Mouse (Mus musculus) bone marrow macrophage, adult 2 months (primary cell): ENCODE data around the gene Vsig2. TPM values are rescaled to one million over a fixed set of nuclear protein-coding genes. Genes with fewer than 3 reads are reported as not detected.

Source experiments
- H3K27ac ChIP-seq: 2 replicates; pipeline ENCODE4 v1.5.1; 2012; ENCODE audit warnings: low read depth, low read length; ENCODE audit not compliant: insufficient read depth
- H3K4me1 ChIP-seq: 2 replicates; pipeline ENCODE4 v1.6.1; 2012; ENCODE audit warnings: low read length; ENCODE audit not compliant: control insufficient read depth, insufficient read depth
- H3K4me3 ChIP-seq: 2 replicates; pipeline ENCODE4 v1.5.1; 2012; ENCODE audit warnings: mild to moderate bottlenecking, low read length, moderate library complexity; ENCODE audit not compliant: insufficient read depth
- CTCF ChIP-seq: IDR thresholded peaks from 2 replicates; pipeline ENCODE4 v1.5.1; 2012; ENCODE audit warnings: low read depth, mild to moderate bottlenecking, low read length, moderate library complexity
- POLR2A ChIP-seq: IDR thresholded peaks from 2 replicates; pipeline ENCODE4 v1.6.1; 2012; ENCODE audit warnings: mild to moderate bottlenecking, low read depth, low read length, borderline replicate concordance
- polyA plus RNA-seq: library from polyadenylated mRNA; stranded (reverse); fragments of >200 nt; gene quantifications from 2 replicates; pipeline ENCODE4 v1.2.4, GENCODE M21; 2012; ENCODE audit not compliant: missing spikeins, insufficient read depth, insufficient read length

Vsig2 gene
- polyA plus RNA-seq, 1 experiment: not detected

GRCm38 (mm10) chr9:37545847-37546452, 6.9 kb downstream of the Vsig2 start:
- no peak for TF ChIP-seq CTCF
- no peak for TF ChIP-seq POLR2A
- H3K4me1 ChIP-seq: 0 out of 2 replicates have a peak, but pooled peaks cover 3% of the 10 kb centered on the region

DNA sequence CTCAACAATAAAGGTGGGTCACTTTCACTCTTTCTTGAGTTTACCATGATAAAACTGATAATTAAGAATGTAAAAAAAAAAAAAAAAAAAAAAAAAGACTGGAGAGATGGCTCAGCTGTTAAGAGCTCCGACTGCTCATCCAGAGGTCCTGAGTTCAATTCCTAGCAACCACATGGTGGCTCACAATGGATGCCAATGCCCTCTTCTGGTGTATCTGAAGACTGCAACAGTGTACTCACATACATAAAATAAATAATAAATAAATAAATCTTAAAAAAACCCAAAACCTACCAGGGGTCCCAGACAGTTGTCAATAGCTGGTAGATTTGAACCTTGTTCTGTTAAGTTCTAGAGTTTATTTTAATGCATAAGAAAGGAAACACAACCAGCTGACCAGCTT, 7.8 kb downstream of the Vsig2 start:
- no peak overlapping the region for H3K4me3 ChIP-seq
- TF ChIP-seq POLR2A: no peak
- no peak for TF ChIP-seq CTCF
- H3K27ac ChIP-seq: no peak overlapping the region
- H3K4me1 ChIP-seq: 0 out of 2 replicates have a peak, but pooled peaks cover 1% of the 10 kb centered on the region

More at GRCm38 (mm10) chr9:37545847-37546452, 6.9 kb downstream of the Vsig2 start:
- Histone ChIP-seq H3K4me3 (no peak overlapping the region), H3K27ac (no peak overlapping the region)

- H3K27ac ChIP-seq: no peak overlapping the region
- H3K4me3 ChIP-seq: no peak overlapping the region
- TF ChIP-seq POLR2A (no peak), CTCF (no peak)
- H3K4me1 ChIP-seq: 0 out of 2 replicates have a peak, but pooled peaks cover 2% of the 10 kb centered on the region
These were observed 11.4 kb downstream of the Vsig2 start for GRCm38 (mm10) chr9:37550435-37550834.

DNA sequence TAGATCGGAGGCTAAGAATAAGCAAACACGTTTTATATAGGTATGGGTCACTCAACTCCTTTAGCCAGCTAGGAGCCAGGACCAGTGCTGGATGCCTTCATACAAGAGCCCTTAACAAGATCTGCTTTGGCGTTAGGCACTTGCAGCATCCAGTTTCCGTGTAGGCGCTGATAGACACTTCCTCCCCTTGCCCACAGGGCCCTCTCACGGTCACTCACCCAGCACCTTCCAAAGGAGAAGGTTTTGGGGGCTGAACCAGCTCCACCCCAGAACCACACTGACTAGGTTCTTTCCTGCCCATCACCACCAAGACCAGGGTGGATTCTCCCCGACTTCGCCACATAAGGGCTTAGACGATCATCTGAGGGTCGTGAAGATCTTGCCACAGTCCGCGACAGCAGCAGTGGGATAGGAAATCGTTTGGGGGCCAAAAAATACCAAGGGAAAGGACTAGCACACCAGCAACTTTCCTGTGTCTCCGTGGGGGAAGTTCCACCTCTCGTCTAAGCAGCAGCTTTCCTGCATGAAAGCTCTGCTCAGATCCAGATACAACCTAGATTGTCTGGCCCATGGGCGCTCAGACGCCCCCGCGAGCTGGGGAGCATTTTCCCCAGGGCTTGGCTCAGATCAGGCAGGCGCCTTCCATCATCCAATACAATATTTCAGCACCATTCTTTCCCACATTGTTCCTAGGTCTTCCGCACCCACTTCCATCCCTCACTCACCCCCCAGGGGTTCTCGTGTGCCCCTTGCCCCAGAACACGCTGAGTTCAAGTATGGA, 12.9 kb downstream of the Vsig2 start:
- TF ChIP-seq CTCF: no peak
- peak overlapping the region; percentile 34 for H3K4me3 ChIP-seq
- no peak overlapping the region for H3K27ac ChIP-seq
- 0 out of 2 replicates have a peak, but pooled peaks cover 2% of the 10 kb centered on the region for H3K4me1 ChIP-seq

DNA sequence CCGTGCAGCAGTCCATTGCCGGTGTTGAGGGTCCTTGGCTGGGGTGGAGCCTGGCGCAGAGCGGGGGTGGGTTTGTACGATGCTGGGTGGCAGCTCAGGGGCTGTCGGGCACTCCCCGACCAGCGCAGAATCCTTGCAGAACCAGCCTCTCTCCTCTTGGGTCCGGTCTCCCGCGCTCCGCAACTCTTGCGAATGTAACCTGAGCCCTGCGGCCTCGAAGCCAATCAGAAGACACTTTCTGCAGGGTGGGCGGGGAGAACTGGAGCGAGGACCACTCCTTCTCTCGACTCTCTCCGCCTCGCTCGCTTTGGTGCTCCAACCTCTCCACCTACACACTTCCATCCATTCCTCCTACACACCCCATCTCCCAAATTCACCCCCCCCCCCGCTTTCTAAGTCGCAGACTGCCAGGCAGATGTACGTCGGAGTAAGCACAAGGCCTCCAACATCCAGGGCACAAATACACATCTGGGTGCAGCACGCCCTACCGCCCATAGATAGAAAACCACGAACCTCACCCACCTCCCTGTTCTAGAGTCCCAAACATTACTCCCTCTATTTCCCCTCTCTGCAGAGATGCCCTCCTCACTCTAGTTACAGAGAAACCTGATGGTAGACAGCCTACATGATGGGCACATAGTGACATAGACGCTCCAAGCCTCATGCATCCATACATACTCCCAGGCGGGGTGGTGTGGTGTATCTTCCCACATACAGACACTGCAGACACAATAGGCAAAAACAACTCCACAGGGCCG, 13.7 kb downstream of the Vsig2 start, which contains the start of gene Nrgn:
Gene Nrgn, minus strand, starts transcription at position 369 of the 758 bp plus-strand sequence.
- Histone ChIP-seq H3K27ac (no peak within 1 kb of the TSS), H3K4me3 (peak within 1 kb of the TSS; percentile 34), H3K4me1 (0 out of 2 replicates have a peak, but pooled peaks cover 2% of the 10 kb centered on the region)
- no peak for TF ChIP-seq POLR2A
- TF ChIP-seq CTCF: no peak

- TF ChIP-seq POLR2A: no peak
- no peak for TF ChIP-seq CTCF
- Histone ChIP-seq H3K27ac (no peak overlapping the region), H3K4me3 (no peak overlapping the region), H3K4me1 (0 out of 2 replicates have a peak, but pooled peaks cover 2% of the 10 kb centered on the region)
These were observed 15.2 kb downstream of the Vsig2 start for GRCm38 (mm10) chr9:37554279-37554678.

- TF ChIP-seq POLR2A: no peak
- TF ChIP-seq CTCF: no peak
- Histone ChIP-seq H3K4me1 (0 out of 2 replicates have a peak, but pooled peaks cover 2% of the 10 kb centered on the region), H3K27ac (no peak within 1 kb of the TSS), H3K4me3 (no peak within 1 kb of the TSS)
These were observed 16.0 kb downstream of the Vsig2 start, which contains the start of gene Siae for GRCm38 (mm10) chr9:37554838-37555748. Gene Siae (plus strand): TSS chr9:37555698.

GRCm38 (mm10) chr9:37556366-37556765, 17.3 kb downstream of the Vsig2 start:
- H3K4me1 ChIP-seq: peaks cover 3% of the 10 kb centered on the region; the same call in 1 of the 2 replicates
- no peak overlapping the region for H3K27ac ChIP-seq
- H3K4me3 ChIP-seq: no peak overlapping the region
- TF ChIP-seq POLR2A (no peak), CTCF (no peak)

- Histone ChIP-seq H3K4me1 (peaks cover 2% of the 10 kb centered on the region; the same call in 1 of the 2 replicates), H3K4me3 (no peak overlapping the region), H3K27ac (no peak overlapping the region)
- TF ChIP-seq CTCF (no peak), POLR2A (no peak)
These were observed 21.6 kb downstream of the Vsig2 start for GRCm38 (mm10) chr9:37560617-37561016.
